Comparison of ENCODE assay signal across 30 mouse cellular contexts in genomic region chr15:74213891-74214290, GRCm38 (mm10).
DNase-seq lines count a peak whose midpoint lies in the region; ATAC-seq and TF ChIP-seq lines count a peak whose summit lies in the region.
"Had no signal": no experiment of that assay in that cellular context is flagged by ENCODE, and none has a peak within 500 bp of the region (broad histone marks: within the 10 kb centered on the region; RNA-seq: fewer than 3 reads in every experiment).

No protein-coding gene starts in this region.

- H3K27me3 ChIP-seq in hindbrain, embryonic 10.5 days (ENCODE audit: insufficient read depth, poor library complexity, severe bottlenecking), result peaks cover 38% of the 10 kb centered on the region
- H3K27me3 ChIP-seq in hindbrain, embryonic 14.5 days (ENCODE audit: control insufficient read depth, insufficient read depth, low read length), result no peaks in the 10 kb centered on the region
- H3K27me3 ChIP-seq in ES-Bruce4 (ENCODE audit: control insufficient read depth, insufficient read depth, low read length, poor library complexity, severe bottlenecking), result no peaks in the 10 kb centered on the region
- no peaks in the 10 kb centered on the region for H3K27me3 ChIP-seq in midbrain, embryonic 14.5 days (ENCODE audit: control insufficient read depth, insufficient read depth, low read length)
- H3K27me3 ChIP-seq: forebrain, embryonic 15.5 days; Patski had no signal

- no peak for DNase-seq in hindbrain, embryonic 10.5 days (ENCODE audit: low spot score)
- DNase-seq in hindbrain, embryonic 14.5 days (ENCODE audit: low spot score), result no peak
- peak; percentile 7 for DNase-seq in ES-CJ7 (ENCODE audit: low read depth, low spot score)
- DNase-seq in midbrain, embryonic 14.5 days, result peak; percentile 47
- DNase-seq in ovary, adult 18-20 months (ENCODE audit: low spot score), result no peak
- DNase-seq in thymus, postnatal 36 days, result no peak
- DNase-seq: adrenal gland, postnatal 14 days; B cell, adult 2 months; cerebellum, adult 18-20 months; gastrocnemius, postnatal 25 days; heart, adult 18-20 months; heart, postnatal 14 days; kidney, adult 11 months; kidney, postnatal 14 days; layer of hippocampus, adult 9-11 months; lung, adult 2 months; lung, postnatal 10 days; right cerebral cortex, adult 18-20 months; right cerebral cortex, postnatal 4 days; thymus, adult 18-20 months; thymus, postnatal 25 days had no signal

- no peak for TF ChIP-seq POLR2A in ES-Bruce4 (IDR thresholded peaks at IDR 0.05; ENCODE audit: insufficient read depth, low read length)

- no peaks in the 10 kb centered on the region for H3K36me3 ChIP-seq in hindbrain, embryonic 10.5 days
- no peaks in the 10 kb centered on the region for H3K36me3 ChIP-seq in hindbrain, embryonic 14.5 days (replicated peaks; ENCODE audit: control insufficient read depth, insufficient read depth)
- H3K36me3 ChIP-seq in ES-Bruce4 (ENCODE audit: control insufficient read depth, insufficient read depth, low read length, poor library complexity, severe bottlenecking), result no peaks in the 10 kb centered on the region
- H3K36me3 ChIP-seq in midbrain, embryonic 14.5 days (ENCODE audit: control insufficient read depth, insufficient read depth, low read length), result no peaks in the 10 kb centered on the region
- H3K36me3 ChIP-seq: forebrain, embryonic 15.5 days; G1E; limb, embryonic 10.5 days; limb, embryonic 15.5 days had no signal

- no peak for TF ChIP-seq CTCF in ES-Bruce4 (IDR thresholded peaks at IDR 0.05; ENCODE audit: low read depth, low read length)

- no peak overlapping the region for H3K4me3 ChIP-seq in hindbrain, embryonic 10.5 days
- H3K4me3 ChIP-seq in hindbrain, embryonic 14.5 days (replicated peaks; ENCODE audit: low read length), result no peak overlapping the region
- H3K4me3 ChIP-seq in ES-Bruce4 (ENCODE audit: low read depth, low read length), result peak overlapping the region; percentile 30
- H3K4me3 ChIP-seq in midbrain, embryonic 14.5 days (replicated peaks; ENCODE audit: low read depth, low read length), result no peak overlapping the region
- H3K4me3 ChIP-seq: erythroblast, embryonic 14.5 days; forebrain, embryonic 15.5 days; limb, embryonic 10.5 days; limb, embryonic 15.5 days had no signal

- H3K4me2 ChIP-seq in hindbrain, embryonic 14.5 days (replicated peaks), result no peak overlapping the region
- H3K4me2 ChIP-seq in midbrain, embryonic 14.5 days (ENCODE audit: low read length), result no peak overlapping the region
- H3K4me2 ChIP-seq: forebrain, embryonic 15.5 days; limb, embryonic 15.5 days had no signal

- peak overlapping the region; percentile 36; the same call in 1 of the 2 replicates for H3K27ac ChIP-seq in hindbrain, embryonic 10.5 days
- no peak overlapping the region for H3K27ac ChIP-seq in hindbrain, embryonic 14.5 days
- 0 out of 2 replicates have a peak overlapping the region, but pooled peaks have one; percentile 6 for H3K27ac ChIP-seq in ES-Bruce4 (ENCODE audit: insufficient read depth, low read length)
- H3K27ac ChIP-seq in midbrain, embryonic 14.5 days (replicated peaks; ENCODE audit: low read depth, low read length), result no peak overlapping the region
- H3K27ac ChIP-seq: forebrain, embryonic 15.5 days; limb, embryonic 10.5 days; limb, embryonic 15.5 days; liver, embryonic 14.5 days; stomach, postnatal 0 days had no signal

- peaks cover 42% of the 10 kb centered on the region for H3K4me1 ChIP-seq in hindbrain, embryonic 10.5 days (replicated peaks)
- peaks cover 3% of the 10 kb centered on the region; the same call in 1 of the 2 replicates for H3K4me1 ChIP-seq in hindbrain, embryonic 14.5 days (replicated peaks; ENCODE audit: control insufficient read depth, insufficient read depth, low read length)
- peaks cover 19% of the 10 kb centered on the region for H3K4me1 ChIP-seq in ES-Bruce4 (ENCODE audit: control insufficient read depth, insufficient read depth, low read length)
- peaks cover 30% of the 10 kb centered on the region for H3K4me1 ChIP-seq in midbrain, embryonic 14.5 days (ENCODE audit: control insufficient read depth, insufficient read depth, low read length)
- H3K4me1 ChIP-seq: limb, embryonic 15.5 days had no signal

- no peak for ATAC-seq in hindbrain, embryonic 14.5 days (ENCODE audit: low FRiP score)
- ATAC-seq in midbrain, embryonic 14.5 days (ENCODE audit: low FRiP score, low TSS enrichment), result no peak
- ATAC-seq: forebrain, embryonic 15.5 days had no signal

- 0 out of 2 replicates have a peak, but pooled peaks have one; percentile 68 for TF ChIP-seq EP300 in ES-Bruce4 (IDR thresholded peaks at IDR 0.05; ENCODE audit: insufficient read depth, low read depth, low read length)

- H3K9me3 ChIP-seq in hindbrain, embryonic 10.5 days, result no peaks in the 10 kb centered on the region
- no peaks in the 10 kb centered on the region for H3K9me3 ChIP-seq in hindbrain, embryonic 14.5 days (ENCODE audit: control insufficient read depth, low read length)
- H3K9me3 ChIP-seq in ES-Bruce4 (replicated peaks; ENCODE audit: control insufficient read depth, insufficient read depth, low read length, poor library complexity, severe bottlenecking), result no peaks in the 10 kb centered on the region
- H3K9me3 ChIP-seq in midbrain, embryonic 14.5 days (ENCODE audit: control insufficient read depth, low read length), result no peaks in the 10 kb centered on the region
- H3K9me3 ChIP-seq: forebrain, embryonic 15.5 days; limb, embryonic 10.5 days; limb, embryonic 15.5 days had no signal

- no peak overlapping the region for H3K9ac ChIP-seq in hindbrain, embryonic 14.5 days
- H3K9ac ChIP-seq in ES-Bruce4 (ENCODE audit: low read depth, poor library complexity, severe bottlenecking), result no peak overlapping the region
- H3K9ac ChIP-seq in midbrain, embryonic 14.5 days (replicated peaks; ENCODE audit: low read length), result no peak overlapping the region; the same call in 1 of the 2 replicates
- H3K9ac ChIP-seq: forebrain, embryonic 15.5 days; limb, embryonic 15.5 days; liver, embryonic 14.5 days had no signal

- 13% methylated on average over 5 of the region's 5 CpGs for WGBS in hindbrain, embryonic 10.5 days
- 18% methylated on average over 5 of the region's 5 CpGs for WGBS in hindbrain, embryonic 14.5 days
- 14% methylated on average over 5 of the region's 5 CpGs for WGBS in midbrain, embryonic 14.5 days

Comparison
In these comparisons a context has a peak if more than half of its experiments do, and no peak if none do; other contexts are left out.
1. H3K27ac ChIP-seq: peak in hindbrain, embryonic 10.5 days (single experiment) and ES-Bruce4 (single experiment); none in hindbrain, embryonic 14.5 days (single experiment) and midbrain, embryonic 14.5 days (single experiment).
2. DNase-seq: peak in ES-CJ7 (single experiment) and midbrain, embryonic 14.5 days (single experiment); none in hindbrain, embryonic 10.5 days (single experiment), hindbrain, embryonic 14.5 days (single experiment), ovary, adult 18-20 months (single experiment) and thymus, postnatal 36 days (0 of 2).